Mouse (Mus musculus) left cerebral cortex, postnatal 36 days (tissue): ENCODE data around the gene Filip1. TPM values are rescaled to one million over a fixed set of nuclear protein-coding genes. Genes with fewer than 3 reads are reported as not detected.
A peak's percentile ranks its signal among the peaks of the same experiment; 100 is the strongest.

Experiments used
- DNase-seq, 2 experiments: peaks; one replicate each; pipeline ENCODE4 v3.0.0; 2021 to 2022; ENCODE audit warnings: low spot score in 2 of 2, mixed read lengths in 1 of 2
- intact Hi-C: fragments of 180-260 bp; cut with DNase I; formaldehyde crosslinking; loops from one replicate; pipeline ENCODE4 v1.15.1; 2025
- total RNA-seq, 2 experiments: library from RNA; stranded (reverse); gene quantifications; 2 replicates each; pipeline ENCODE4 v1.2.3; 2021

The Filip1 gene
- total RNA-seq, 2 experiments from 2014 or later: 14.9 to 20.7 TPM

DNA sequence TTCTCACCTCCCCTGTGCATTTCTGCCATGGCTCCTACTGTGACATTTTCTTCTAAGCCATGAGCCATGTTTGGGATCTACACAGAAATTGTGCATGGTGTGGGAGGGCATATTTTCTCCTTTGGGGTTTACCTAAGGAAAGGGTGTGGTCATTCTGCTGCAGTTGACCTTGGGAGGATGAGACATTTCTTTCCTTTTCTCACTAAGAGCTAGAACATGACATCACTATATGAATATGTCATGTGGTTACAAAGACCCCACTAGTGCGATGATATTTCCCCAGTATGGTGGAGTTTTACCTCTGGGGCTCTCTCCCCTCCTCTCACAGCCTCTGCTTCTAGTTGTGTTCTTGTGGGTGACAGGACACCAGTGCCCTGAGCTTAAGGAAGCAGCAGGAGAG is 22.9 kb downstream of the Filip1 start:
- intact Hi-C loops: no loop called here
- DNase-seq: no peak

DNA sequence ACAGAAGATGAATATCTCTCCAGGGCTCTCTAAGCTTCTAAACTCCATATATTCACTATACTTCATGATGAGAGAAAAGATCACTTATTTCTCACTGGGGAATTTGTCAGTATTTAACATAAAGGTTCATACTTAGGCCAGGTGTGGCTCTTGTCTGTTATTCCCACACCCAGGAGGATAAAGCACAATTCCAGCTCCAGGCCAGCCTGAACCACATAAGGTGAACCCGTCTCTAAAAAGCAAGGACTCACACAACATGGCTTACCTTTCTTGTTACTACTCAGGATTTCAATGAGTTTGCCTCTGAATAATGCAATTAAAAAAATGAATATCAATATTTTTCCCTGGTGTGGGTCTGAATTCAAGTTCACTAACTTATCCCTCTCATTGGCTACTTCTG is 23.6 kb downstream of the Filip1 start:
- intact Hi-C loops: no loop called here

GRCm38 (mm10) chr9:79983244-79983643 is 29.4 kb downstream of the Filip1 start:
- intact Hi-C loops: no loop called here
- DNase-seq: no peak

More for the DNA sequence above, 23.6 kb downstream of the Filip1 start:
- DNase-seq: no peak

- intact Hi-C loops: no loop called here
- no peak for DNase-seq
These were observed 33.4 kb downstream of the Filip1 start for GRCm38 (mm10) chr9:79979274-79979673.

DNA sequence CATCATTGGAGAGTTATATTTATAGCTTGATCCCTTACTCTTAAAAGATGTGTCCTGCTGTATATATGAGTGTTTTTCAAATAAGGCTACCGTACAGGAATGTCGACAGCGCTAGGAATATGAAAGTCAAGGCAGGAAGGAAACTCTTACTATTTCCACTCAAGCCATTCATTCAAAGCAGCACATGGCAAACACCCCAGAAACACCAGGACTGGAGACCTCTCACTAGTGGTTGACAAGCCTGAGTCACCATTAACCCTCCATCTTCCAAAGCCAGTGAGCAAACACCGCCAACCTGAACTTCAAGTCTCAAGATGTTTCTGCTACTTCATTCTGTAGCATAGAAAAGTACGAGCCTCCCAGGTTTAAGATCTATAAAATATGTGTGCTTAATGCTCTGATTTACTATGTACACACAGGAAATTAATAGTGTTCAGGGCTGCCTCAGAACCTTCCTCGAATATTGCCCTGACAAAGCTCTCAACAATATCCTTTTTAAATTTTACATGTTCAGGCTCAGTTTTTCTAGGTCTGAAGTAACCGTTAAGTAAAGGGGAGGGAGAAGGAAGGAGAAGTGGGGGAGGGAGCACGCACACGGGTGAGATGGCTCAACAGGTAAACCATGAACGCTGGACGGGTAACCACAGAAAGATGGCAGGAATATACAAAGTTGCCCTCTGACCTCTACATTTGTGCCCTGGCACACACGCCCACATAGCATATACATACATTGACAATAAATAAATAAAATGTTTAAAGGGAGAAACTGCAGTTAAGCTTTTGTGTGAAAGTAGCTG is 34.2 kb downstream of the Filip1 start:
- intact Hi-C loops: no loop called here
- DNase-seq: no peak

GRCm38 (mm10) chr9:79977549-79977971 is 35.1 kb downstream of the Filip1 start:
- intact Hi-C loops: no loop called here
- peak; percentile 35 to 54 for DNase-seq

- intact Hi-C loops: no loop called here
- DNase-seq: no peak
These were observed 35.9 kb downstream of the Filip1 start for GRCm38 (mm10) chr9:79976789-79977188.

- intact Hi-C loops: no loop called here
- no peak for DNase-seq
These were observed 37.5 kb downstream of the Filip1 start for GRCm38 (mm10) chr9:79975121-79975520.

DNA sequence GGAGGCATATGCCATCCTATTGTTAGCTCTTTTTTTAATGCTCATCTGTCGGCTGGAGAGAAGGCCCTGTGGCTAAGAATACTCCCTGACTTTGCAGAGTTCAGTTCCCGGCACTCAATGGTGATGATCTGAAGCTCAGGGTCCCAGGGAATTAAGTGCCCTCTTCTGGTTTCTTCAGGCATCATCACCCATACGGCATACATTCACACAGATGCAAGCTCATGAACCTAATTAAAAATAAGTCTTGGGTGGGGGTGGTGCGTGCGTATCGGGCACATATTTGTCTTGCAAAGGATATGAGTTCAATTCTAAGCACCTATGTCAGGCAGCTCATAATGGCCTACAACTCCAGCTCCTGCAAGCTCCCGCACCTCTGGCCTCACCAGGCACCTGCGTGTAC is 39.1 kb downstream of the Filip1 start:
- no peak for DNase-seq
- intact Hi-C loops: no loop called here

GRCm38 (mm10) chr9:79972705-79973104 is 39.9 kb downstream of the Filip1 start:
- intact Hi-C loops: no loop called here
- DNase-seq: no peak

GRCm38 (mm10) chr9:79971619-79972018 is 41.0 kb downstream of the Filip1 start:
- intact Hi-C loops: no loop called here
- DNase-seq: no peak

- intact Hi-C loops: no loop called here
- DNase-seq: no peak
These were observed 42.0 kb downstream of the Filip1 start for GRCm38 (mm10) chr9:79970659-79971118.

GRCm38 (mm10) chr9:79969544-79969943 is 43.1 kb downstream of the Filip1 start:
- DNase-seq: no peak
- intact Hi-C loops: no loop called here

DNA sequence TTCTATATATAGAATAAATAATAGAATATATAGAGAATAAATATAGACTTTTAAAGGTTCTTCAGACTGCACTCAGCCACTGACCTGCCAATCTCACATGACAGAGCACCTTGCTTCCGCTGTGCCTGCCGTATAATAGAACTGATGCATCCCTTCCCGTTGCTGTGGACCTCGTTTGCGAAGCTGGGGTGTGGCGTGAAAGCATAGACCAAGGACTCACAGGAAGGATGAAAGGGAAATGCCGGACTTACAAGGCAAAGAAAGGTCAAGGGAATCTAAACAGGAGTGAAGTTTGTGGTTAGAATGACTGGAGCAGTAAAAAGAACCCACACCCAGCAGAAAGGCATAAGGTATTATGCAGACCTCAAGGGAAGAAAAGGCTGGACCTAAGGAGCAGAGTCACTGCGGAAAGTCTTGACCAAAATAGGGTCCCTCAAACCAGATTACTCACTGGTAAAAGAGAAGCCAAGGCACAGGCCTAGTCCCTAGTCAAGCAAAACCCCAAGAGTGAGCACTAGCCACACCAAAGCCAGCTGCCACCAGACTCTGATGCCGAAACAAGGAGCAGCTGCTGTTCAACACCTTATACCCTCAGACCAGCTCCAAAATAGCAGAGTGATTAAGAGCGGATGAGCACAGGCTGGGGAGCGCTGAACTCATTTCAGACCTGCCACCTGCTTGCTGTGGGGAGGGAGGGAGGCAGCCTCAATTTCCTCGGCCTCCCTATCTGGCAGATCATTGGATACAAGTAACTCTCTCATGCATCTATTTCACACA is 45.8 kb downstream of the Filip1 start:
- intact Hi-C loops: no loop called here

DNA sequence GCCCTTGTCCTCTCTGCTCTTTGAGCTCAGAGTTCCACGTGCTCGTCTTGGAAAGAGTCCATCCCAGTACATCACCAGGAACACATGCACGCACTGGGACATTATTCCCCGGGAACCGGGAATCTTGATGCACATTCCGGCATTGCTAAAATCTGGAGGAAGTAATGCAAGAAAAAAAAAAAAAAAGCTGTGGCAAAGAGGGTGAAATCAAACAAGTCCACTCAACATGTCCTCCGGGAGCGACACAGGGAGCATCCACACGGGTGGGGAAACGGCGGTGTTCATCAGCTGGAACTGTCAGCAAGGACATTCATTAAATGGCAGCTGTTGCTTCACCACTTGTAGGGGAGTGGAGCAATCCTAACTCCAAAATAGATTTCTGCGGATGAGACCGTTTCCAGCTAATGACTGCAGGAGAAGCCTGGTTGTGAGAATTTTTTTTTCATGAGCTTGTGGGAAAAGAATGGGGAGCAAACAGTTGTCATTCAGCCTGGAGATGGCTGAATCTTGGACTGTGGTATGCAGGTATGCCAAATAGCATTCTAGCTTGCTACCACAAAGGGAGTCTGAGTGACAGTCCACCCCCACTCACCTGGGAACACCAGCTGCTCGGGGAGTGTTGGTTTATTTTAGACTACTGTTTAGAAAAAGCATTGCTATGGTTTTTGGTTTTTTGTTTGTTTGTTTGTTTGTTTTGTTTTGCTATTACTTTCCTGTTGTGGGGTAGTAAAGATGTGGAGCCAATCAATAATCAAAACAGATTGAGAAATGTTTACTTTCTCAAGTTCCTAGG is 46.9 kb downstream of the Filip1 start:
- no peak for DNase-seq

More for the DNA sequence above, 45.8 kb downstream of the Filip1 start:
- DNase-seq: no peak

GRCm38 (mm10) chr9:79965003-79965402 is 47.6 kb downstream of the Filip1 start:
- intact Hi-C loops: no loop called here
- no peak for DNase-seq

More for the DNA sequence above, 46.9 kb downstream of the Filip1 start:
- intact Hi-C loops: no loop called here

DNA sequence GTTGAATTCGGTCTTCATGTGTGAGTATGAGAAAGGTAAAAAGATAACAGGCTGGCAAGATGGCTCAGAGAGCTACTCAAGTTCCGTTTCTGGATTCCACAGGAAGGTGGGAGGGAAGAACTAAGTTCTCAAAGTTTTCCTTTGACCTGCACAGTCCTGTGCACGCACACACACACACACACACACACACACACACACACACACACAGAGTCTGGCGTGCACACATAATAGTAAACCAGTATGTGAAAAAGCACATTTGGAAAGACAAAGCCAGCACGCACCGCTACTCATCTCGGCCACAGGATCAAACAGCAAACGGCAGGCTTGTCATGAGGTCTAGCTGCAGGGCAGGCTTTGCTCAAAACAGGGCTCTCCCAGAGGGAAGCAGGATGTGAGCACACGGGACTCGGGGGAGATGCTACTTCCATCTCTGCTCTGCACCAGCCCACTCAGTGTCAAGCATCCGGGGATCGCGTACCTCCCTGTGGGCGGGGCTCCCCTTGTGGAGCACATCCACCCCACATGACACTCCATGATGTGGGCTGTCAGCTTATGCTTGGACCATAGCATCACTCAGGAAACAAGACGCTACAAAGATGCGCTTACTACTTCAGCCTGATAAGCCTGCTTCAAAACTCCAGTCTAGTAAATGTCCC is 50.9 kb downstream of the Filip1 start:
- intact Hi-C loops: no loop called here
- peak in 1 of 2 experiments; percentile 27 for DNase-seq

GRCm38 (mm10) chr9:79960453-79960852 is 52.2 kb downstream of the Filip1 start:
- intact Hi-C loops: no loop called here

DNA sequence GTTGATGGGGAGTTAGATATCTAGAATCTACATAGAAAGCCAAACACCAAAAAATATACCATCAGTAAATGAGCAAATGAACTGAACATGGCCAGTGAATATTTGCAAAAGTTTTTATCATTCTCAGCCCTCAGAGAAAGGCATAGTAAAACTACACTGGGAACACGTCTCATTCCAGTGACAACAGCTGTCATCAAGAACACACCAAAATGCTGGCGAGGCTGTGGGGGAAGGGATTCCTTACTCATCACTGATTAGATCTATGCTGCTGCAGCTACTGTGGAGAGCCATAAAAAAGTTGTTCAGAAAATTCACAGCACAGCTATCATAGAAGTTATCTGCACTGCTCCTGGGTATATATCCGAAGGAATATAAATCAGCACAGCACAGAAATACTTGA is 54.3 kb downstream of the Filip1 start:
- intact Hi-C loops: no loop called here

More at GRCm38 (mm10) chr9:79960453-79960852, 52.2 kb downstream of the Filip1 start:
- no peak for DNase-seq

More for the DNA sequence above, 54.3 kb downstream of the Filip1 start:
- no peak for DNase-seq
